Mouse (Mus musculus): Measurements from ENCODE around the gene Arid1b.

The Arid1b gene

GRCm38 (mm10) chr17:5327480-5328180 is 333.5 kb downstream of the Arid1b start:
- DNase-seq = no peak

- DNase-seq = no peak
Measured at GRCm38 (mm10) chr17:5329478-5329877, 335.3 kb downstream of the Arid1b start.

GRCm38 (mm10) chr17:5330063-5330462 is 335.9 kb downstream of the Arid1b start:
- DNase-seq = no peak

GRCm38 (mm10) chr17:5330644-5331043 is 336.5 kb downstream of the Arid1b start:
- no peak for DNase-seq

- DNase-seq = no peak
Measured at GRCm38 (mm10) chr17:5331387-5331786, 337.3 kb downstream of the Arid1b start.

- DNase-seq = no peak
Measured at GRCm38 (mm10) chr17:5334567-5334966, 340.4 kb downstream of the Arid1b start.

GRCm38 (mm10) chr17:5344426-5344825 is 350.3 kb downstream of the Arid1b start:
- DNase-seq = no peak

- DNase-seq = no peak
Measured at GRCm38 (mm10) chr17:5345810-5346209, 351.7 kb downstream of the Arid1b start.

GRCm38 (mm10) chr17:5352901-5353300 is 358.8 kb downstream of the Arid1b start:
- DNase-seq = peak; percentile 59

GRCm38 (mm10) chr17:5360759-5361158 is 366.6 kb downstream of the Arid1b start:
- no peak for DNase-seq

GRCm38 (mm10) chr17:5365992-5366398 is 371.9 kb downstream of the Arid1b start:
- DNase-seq = no peak

GRCm38 (mm10) chr17:5371032-5371431 is 376.9 kb downstream of the Arid1b start:
- no peak for DNase-seq

GRCm38 (mm10) chr17:5371521-5371920 is 377.4 kb downstream of the Arid1b start:
- DNase-seq = no peak

- DNase-seq = peak; percentile 46
Measured at GRCm38 (mm10) chr17:5372951-5373350, 378.8 kb downstream of the Arid1b start.

- DNase-seq = no peak
Measured at GRCm38 (mm10) chr17:5377151-5377929, 383.2 kb downstream of the Arid1b start.

GRCm38 (mm10) chr17:5377930-5378310 is 383.8 kb downstream of the Arid1b start:
- no peak for DNase-seq

- no peak for DNase-seq
Measured at GRCm38 (mm10) chr17:5385694-5386093, 391.6 kb downstream of the Arid1b start.

- peak; percentile 76 for DNase-seq
Measured at GRCm38 (mm10) chr17:5386885-5387545, 392.9 kb downstream of the Arid1b start.

GRCm38 (mm10) chr17:5388351-5388750 is 394.2 kb downstream of the Arid1b start:
- no peak for DNase-seq

- DNase-seq = no peak
Measured at GRCm38 (mm10) chr17:5390682-5391081, 396.6 kb downstream of the Arid1b start.

GRCm38 (mm10) chr17:5395454-5396205 is 401.5 kb downstream of the Arid1b start:
- no peak for DNase-seq

- DNase-seq = no peak
Measured at GRCm38 (mm10) chr17:5396213-5396612, 402.1 kb downstream of the Arid1b start.
